Mouse (Mus musculus) limb, embryonic 15.5 days (tissue): ENCODE data around the gene Col25a1. TPM values are rescaled to one million over a fixed set of nuclear protein-coding genes. Genes with fewer than 3 reads are reported as not detected.
A peak's percentile ranks its signal among the peaks of the same experiment; 100 is the strongest.

Experiments
- ATAC-seq: fragments of 200-750 bp; cut with Nextera tagmentation; 2 replicates; pipeline ENCODE4 v1.8.0; 2017; ENCODE audit warnings: low read depth, moderate TSS enrichment; ENCODE audit not compliant: insufficient number of reproducible peaks, low FRiP score, low TSS enrichment
- H3K27ac ChIP-seq: fragments of 300-500 bp; sonication (generic); 2 replicates; pipeline ENCODE4 v1.5.1; 2015; ENCODE audit warnings: moderate library complexity, mild to moderate bottlenecking, inconsistent platforms
- H3K27me3 ChIP-seq: fragments of 300-500 bp; sonication (generic); 2 replicates; pipeline ENCODE4 v1.6.1; 2015; ENCODE audit warnings: inconsistent platforms
- H3K36me3 ChIP-seq: fragments of 300-500 bp; sonication (generic); 2 replicates; pipeline ENCODE4 v1.6.1; 2015; ENCODE audit warnings: inconsistent platforms
- H3K4me1 ChIP-seq: fragments of 300-500 bp; sonication (generic); 2 replicates; pipeline ENCODE4 v1.6.1; 2015; ENCODE audit warnings: inconsistent platforms
- H3K4me2 ChIP-seq: fragments of 300-500 bp; sonication (generic); 2 replicates; pipeline ENCODE4 v1.6.1; 2015; ENCODE audit warnings: mild to moderate bottlenecking, inconsistent platforms
- H3K4me3 ChIP-seq: fragments of 300-500 bp; sonication (generic); 2 replicates; pipeline ENCODE4 v1.5.1; 2015; ENCODE audit warnings: mild to moderate bottlenecking, inconsistent platforms
- H3K9ac ChIP-seq: fragments of 300-500 bp; sonication (generic); 2 replicates; pipeline ENCODE4 v1.6.1; 2015; ENCODE audit warnings: inconsistent platforms
- H3K9me3 ChIP-seq: fragments of 300-500 bp; sonication (generic); 2 replicates; pipeline ENCODE4 v1.6.1; 2016; ENCODE audit warnings: inconsistent platforms
- WGBS: fragments of 180-500 bp; shearing (Covaris S2); methylation state at CpG from one replicate; pipeline ENCODE4 v1.1.7; 2015; 5-methylcytosine and 5-hydroxymethylcytosine counted together
- polyA plus RNA-seq: library from polyadenylated mRNA; unstranded; fragments of >200 nt; fragmentation: Nextera tagmentation; extraction: Ambion mirVana; gene quantifications from 2 replicates; pipeline ENCODE4 v1.2.1, GENCODE M21; 2015

The Col25a1 gene
- polyA plus RNA-seq, 1 experiment from 2014 or later, result 7.5 TPM

DNA sequence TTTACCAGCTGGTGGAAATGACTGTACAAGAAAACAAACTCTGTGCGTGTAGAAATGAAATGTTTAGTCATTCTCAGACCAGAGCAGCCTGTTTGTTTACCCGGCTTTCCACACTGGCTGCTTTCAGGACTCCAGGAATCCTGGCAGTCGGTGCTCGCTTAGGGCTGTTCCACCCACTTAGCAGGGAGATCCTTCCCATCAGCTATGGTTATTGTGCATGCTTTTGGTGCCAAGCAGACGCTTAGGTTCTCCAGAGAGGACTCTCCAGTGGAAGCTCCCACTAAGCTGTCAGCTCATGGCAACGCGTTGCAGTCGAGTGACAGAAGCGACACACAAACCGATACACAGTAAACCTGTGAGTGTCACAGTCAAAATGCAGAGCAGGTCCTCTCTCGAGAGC, 2.7 kb upstream of the Col25a1 start:
- Histone ChIP-seq H3K4me2 (no peak overlapping the region), H3K4me1 (peaks cover 9% of the 10 kb centered on the region), H3K36me3 (no peaks in the 10 kb centered on the region), H3K9ac (no peak overlapping the region), H3K4me3 (no peak overlapping the region), H3K27me3 (no peaks in the 10 kb centered on the region), H3K9me3 (no peaks in the 10 kb centered on the region), H3K27ac (no peak overlapping the region)
- 64% methylated on average over 11 of the region's 11 CpGs for WGBS
- ATAC-seq, result no peak

DNA sequence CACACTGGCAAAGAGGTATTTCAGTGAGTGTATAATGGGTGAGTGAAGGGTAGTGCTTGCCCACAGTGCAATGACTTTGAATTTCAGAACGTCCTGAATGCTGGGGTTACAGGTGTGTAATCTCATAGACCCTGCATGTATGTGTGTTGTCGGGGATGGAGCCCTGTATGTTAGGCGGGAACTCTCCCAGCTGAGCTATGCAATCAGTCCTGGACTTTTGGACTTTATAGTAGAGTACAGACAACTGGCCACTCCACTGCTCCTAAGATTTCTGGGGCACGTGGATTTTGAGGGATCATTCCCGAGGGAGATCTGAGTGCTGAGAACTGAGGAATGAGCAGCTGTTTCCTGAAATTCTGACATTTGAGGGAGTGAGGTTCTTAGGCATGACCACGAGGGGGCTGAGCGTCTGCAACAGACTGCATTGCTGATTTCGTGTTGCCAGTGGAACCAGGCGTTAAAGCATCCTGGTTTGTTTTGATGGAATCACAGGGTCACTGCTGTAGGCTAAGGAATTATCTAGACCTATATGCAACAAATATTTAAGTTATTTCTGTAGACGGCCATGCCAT, 1.6 kb upstream of the Col25a1 start:
- no peak overlapping the region for H3K27ac ChIP-seq
- no peaks in the 10 kb centered on the region for H3K36me3 ChIP-seq
- H3K4me3 ChIP-seq, result no peak overlapping the region
- H3K4me1 ChIP-seq, result peaks cover 9% of the 10 kb centered on the region
- 37% methylated on average over 10 of the region's 10 CpGs for WGBS
- no peak overlapping the region for H3K9ac ChIP-seq
- no peaks in the 10 kb centered on the region for H3K27me3 ChIP-seq
- no peak overlapping the region for H3K4me2 ChIP-seq
- no peaks in the 10 kb centered on the region for H3K9me3 ChIP-seq
- no peak for ATAC-seq

DNA sequence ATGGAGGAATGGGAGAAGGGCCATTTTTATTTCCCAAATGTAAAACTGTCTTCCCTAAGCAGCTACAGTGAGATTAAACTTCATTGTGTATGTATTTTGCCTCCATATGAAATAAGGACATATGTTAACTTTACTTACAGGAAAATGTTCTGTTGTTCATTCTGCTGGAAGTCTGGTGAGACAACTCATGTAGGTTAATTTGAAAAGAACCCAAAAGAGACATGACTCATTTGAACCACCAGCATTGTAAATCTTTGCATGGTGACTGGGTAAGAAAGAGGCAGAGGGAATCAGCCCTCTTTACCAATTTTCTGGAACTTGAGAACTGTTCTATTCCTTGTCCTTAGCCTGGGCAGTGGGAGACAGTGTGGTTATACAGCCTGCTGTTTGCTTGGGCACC, 5.9 kb downstream of the Col25a1 start:
- Histone ChIP-seq H3K27me3 (no peaks in the 10 kb centered on the region), H3K9me3 (no peaks in the 10 kb centered on the region), H3K4me2 (no peak overlapping the region), H3K4me3 (no peak overlapping the region), H3K36me3 (no peaks in the 10 kb centered on the region), H3K9ac (no peak overlapping the region), H3K27ac (no peak overlapping the region), H3K4me1 (no peaks in the 10 kb centered on the region)
- no peak for ATAC-seq

DNA sequence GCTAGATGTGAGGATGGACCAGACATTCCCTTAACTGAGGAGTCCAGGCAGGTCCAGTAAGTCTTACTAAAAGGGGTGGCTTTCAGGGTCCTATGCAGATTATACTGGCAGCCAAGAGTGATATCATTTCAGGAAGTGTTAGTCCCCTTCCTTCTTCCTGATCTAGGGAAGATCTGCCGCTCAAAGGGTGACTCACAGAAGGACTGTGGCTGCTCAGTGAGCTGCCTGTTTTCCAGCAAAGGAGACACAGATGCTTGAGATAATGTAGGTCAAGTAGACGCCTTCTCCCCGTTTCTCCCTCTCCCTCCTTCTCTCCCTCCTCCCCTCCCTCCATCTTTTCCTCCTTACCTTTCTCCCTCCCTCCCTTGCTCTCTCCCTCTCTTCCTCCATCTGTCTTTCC, 6.3 kb downstream of the Col25a1 start:
- H3K4me2 ChIP-seq, result no peak overlapping the region
- no peak for ATAC-seq
- no peak overlapping the region for H3K27ac ChIP-seq
- H3K4me3 ChIP-seq, result no peak overlapping the region
- no peaks in the 10 kb centered on the region for H3K4me1 ChIP-seq
- 61% methylated on average over 3 of the region's 3 CpGs for WGBS
- no peak overlapping the region for H3K9ac ChIP-seq
- no peaks in the 10 kb centered on the region for H3K9me3 ChIP-seq
- H3K36me3 ChIP-seq, result no peaks in the 10 kb centered on the region
- H3K27me3 ChIP-seq, result no peaks in the 10 kb centered on the region

DNA sequence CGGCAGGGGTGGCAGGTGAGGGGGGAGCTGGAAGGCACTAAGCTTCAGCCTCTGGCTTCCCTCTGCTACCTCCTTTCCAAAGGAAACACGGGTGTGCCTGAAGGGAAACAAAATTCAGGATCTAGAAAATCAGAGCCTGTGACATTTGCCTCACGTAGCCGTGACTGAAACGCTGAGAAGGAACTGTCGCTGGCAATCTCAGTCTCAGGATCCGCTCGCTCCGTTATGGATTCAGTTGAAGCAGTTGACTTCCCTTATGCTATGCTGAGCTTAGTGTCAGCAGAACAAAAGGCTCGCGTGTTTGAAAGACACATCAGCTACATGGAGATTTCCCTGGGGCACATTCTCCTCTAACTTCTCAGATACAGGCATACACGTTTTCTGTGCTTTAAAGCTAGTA, 14.6 kb downstream of the Col25a1 start:
- Histone ChIP-seq H3K4me3 (no peak overlapping the region), H3K27ac (peak overlapping the region; percentile 57), H3K4me1 (0 out of 2 replicates have a peak, but pooled peaks cover 3% of the 10 kb centered on the region), H3K27me3 (no peaks in the 10 kb centered on the region), H3K9ac (no peak overlapping the region), H3K9me3 (no peaks in the 10 kb centered on the region), H3K4me2 (peak overlapping the region; percentile 20; the same call in 1 of the 2 replicates), H3K36me3 (no peaks in the 10 kb centered on the region)
- WGBS, result 55% methylated on average over 12 of the region's 12 CpGs
- ATAC-seq, result no peak

DNA sequence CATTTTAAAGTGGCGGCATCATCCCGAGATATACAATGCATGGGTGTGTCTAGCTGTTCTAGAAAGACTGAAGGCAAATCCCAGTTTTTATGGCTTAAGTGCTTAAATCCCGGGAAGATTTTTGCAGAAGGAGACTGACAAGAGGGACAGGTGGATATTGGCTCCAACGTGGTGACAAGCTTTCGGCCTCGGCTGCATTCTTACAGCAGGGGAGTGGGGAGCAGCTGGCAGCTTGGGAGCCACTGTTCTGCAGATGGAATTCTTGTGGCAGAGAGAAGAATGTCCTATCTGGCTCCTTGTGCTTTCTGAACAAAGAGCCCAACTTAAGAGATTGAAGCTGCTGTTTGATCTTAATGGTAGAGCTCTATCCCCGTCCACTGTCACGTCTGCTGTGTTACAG, 16.5 kb downstream of the Col25a1 start:
- H3K36me3 ChIP-seq, result no peaks in the 10 kb centered on the region
- no peak overlapping the region for H3K27ac ChIP-seq
- 48% methylated on average over 8 of the region's 8 CpGs for WGBS
- H3K9ac ChIP-seq, result no peak overlapping the region
- H3K4me1 ChIP-seq, result 0 out of 2 replicates have a peak, but pooled peaks cover 3% of the 10 kb centered on the region
- H3K4me2 ChIP-seq, result no peak overlapping the region
- no peaks in the 10 kb centered on the region for H3K9me3 ChIP-seq
- H3K27me3 ChIP-seq, result no peaks in the 10 kb centered on the region
- no peak overlapping the region for H3K4me3 ChIP-seq
- ATAC-seq, result no peak

DNA sequence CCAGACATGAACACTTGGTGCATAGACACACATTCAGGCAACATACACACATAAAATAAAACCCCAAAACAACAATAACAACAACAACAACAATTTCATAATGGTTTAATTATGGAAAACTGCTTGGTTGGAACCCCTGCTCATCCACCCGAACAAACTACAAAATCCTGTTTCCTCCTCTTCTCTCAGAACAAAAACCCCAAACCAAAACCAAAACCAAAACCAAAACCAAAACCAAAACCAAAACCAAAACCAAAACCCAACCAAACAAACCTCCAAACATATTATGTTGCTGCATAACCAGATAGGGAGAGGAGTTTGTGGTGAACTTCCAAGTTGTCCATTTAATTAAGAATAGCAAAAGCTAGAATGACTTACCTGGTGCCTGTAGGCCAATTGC, 17.9 kb downstream of the Col25a1 start:
- 0 out of 2 replicates have a peak, but pooled peaks cover 3% of the 10 kb centered on the region for H3K4me1 ChIP-seq
- WGBS, result 77% methylated on average over 1 of the region's 1 CpGs
- no peak for ATAC-seq
- H3K9me3 ChIP-seq, result no peaks in the 10 kb centered on the region
- H3K4me3 ChIP-seq, result no peak overlapping the region
- H3K27me3 ChIP-seq, result no peaks in the 10 kb centered on the region
- H3K4me2 ChIP-seq, result no peak overlapping the region
- H3K27ac ChIP-seq, result no peak overlapping the region
- no peaks in the 10 kb centered on the region for H3K36me3 ChIP-seq
- no peak overlapping the region for H3K9ac ChIP-seq

DNA sequence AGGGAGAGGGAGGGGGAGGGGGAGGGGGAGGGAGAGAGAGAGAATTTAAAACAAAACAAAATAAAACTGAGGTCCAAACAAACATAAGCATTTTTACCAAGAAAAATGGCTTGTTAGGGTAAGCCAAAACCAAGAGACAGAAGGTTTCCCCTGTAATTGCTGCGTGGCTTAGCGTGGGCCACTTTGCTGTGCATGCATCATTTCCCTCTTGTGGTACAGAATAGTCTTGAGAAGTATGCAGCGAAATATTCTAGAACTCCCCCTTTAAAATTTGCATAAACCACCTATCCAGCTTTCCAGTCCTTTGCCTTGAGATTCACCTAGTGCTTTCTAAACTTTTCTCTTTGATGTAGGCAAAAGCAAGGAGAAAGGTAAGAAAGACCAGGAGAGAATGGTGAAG, 21.8 kb downstream of the Col25a1 start:
- H3K36me3 ChIP-seq, result no peaks in the 10 kb centered on the region
- no peak overlapping the region for H3K9ac ChIP-seq
- H3K4me2 ChIP-seq, result no peak overlapping the region
- H3K9me3 ChIP-seq, result no peaks in the 10 kb centered on the region
- no peak overlapping the region for H3K4me3 ChIP-seq
- H3K27ac ChIP-seq, result no peak overlapping the region
- no peaks in the 10 kb centered on the region for H3K27me3 ChIP-seq
- WGBS, result 88% methylated on average over 3 of the region's 3 CpGs
- ATAC-seq, result no peak
- H3K4me1 ChIP-seq, result no peaks in the 10 kb centered on the region

DNA sequence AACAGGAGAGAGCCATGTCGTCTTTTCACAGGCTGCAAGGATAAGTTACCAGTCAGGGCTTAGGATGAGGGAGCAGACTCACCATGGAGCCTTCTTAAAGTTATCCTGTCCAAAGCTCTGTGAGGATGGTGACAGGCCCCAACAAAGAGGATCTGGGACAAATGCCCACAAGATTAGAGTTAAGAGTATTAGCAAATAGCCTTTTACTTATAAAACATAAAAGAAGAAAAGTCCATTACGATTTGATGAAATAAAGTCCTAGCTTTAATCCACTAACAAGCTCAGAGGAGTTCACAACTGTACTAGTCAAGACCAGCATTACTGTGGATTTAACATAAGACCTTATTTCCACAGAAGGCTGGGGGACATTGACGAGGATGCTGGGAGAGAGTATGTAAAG, 26.2 kb downstream of the Col25a1 start:
- Histone ChIP-seq H3K4me2 (no peak overlapping the region), H3K27me3 (no peaks in the 10 kb centered on the region), H3K9ac (no peak overlapping the region), H3K9me3 (no peaks in the 10 kb centered on the region), H3K27ac (no peak overlapping the region), H3K4me1 (peaks cover 5% of the 10 kb centered on the region), H3K36me3 (no peaks in the 10 kb centered on the region), H3K4me3 (no peak overlapping the region)
- 68% methylated on average over 3 of the region's 3 CpGs for WGBS
- ATAC-seq, result no peak

DNA sequence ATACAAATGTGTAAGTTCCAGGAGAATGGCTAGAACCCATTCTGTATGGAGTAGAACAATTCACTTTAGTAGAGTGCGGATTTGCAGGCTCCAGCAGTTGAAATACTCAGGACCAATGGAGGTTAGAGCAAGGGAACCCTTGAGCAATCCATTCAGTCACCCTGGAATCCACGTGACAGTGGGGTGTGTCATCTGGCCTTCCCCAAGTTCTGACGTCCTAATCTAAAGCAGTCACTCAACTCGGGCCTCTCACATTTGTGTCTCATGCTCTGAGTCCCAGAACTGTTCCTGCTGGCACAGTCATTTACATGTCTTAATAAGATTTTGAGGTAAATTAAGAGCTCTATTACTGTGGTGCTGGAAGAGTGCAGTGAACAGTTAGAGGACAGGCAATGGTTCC, 28.6 kb downstream of the Col25a1 start:
- Histone ChIP-seq H3K9me3 (no peaks in the 10 kb centered on the region), H3K4me3 (no peak overlapping the region), H3K36me3 (no peaks in the 10 kb centered on the region), H3K4me1 (peaks cover 5% of the 10 kb centered on the region), H3K27me3 (no peaks in the 10 kb centered on the region), H3K27ac (no peak overlapping the region), H3K4me2 (no peak overlapping the region), H3K9ac (no peak overlapping the region)
- no peak for ATAC-seq
- WGBS, result 58% methylated on average over 4 of the region's 4 CpGs

DNA sequence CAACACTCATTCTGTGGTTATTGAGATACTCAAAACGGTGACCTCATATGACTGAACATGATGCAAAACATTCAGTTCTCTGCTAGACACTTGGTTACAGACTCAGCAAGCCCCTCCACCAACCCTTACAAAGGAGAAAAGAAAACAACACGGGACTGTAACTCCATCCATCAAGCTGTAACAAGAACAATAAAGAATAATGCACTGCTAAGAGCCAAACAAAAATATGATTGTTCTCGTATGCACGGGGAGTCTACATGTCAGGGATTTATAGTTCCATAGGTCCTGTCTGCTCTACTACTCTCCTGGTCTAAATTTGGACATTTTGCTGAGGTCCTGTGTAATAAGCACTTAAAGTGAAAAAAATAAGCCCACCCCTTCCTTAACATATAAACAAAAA, 29.6 kb downstream of the Col25a1 start:
- Histone ChIP-seq H3K4me3 (no peak overlapping the region), H3K4me2 (no peak overlapping the region), H3K9me3 (no peaks in the 10 kb centered on the region), H3K27ac (no peak overlapping the region), H3K4me1 (peaks cover 5% of the 10 kb centered on the region), H3K27me3 (no peaks in the 10 kb centered on the region), H3K36me3 (no peaks in the 10 kb centered on the region), H3K9ac (no peak overlapping the region)
- 25% methylated on average over 4 of the region's 4 CpGs for WGBS
- no peak for ATAC-seq

DNA sequence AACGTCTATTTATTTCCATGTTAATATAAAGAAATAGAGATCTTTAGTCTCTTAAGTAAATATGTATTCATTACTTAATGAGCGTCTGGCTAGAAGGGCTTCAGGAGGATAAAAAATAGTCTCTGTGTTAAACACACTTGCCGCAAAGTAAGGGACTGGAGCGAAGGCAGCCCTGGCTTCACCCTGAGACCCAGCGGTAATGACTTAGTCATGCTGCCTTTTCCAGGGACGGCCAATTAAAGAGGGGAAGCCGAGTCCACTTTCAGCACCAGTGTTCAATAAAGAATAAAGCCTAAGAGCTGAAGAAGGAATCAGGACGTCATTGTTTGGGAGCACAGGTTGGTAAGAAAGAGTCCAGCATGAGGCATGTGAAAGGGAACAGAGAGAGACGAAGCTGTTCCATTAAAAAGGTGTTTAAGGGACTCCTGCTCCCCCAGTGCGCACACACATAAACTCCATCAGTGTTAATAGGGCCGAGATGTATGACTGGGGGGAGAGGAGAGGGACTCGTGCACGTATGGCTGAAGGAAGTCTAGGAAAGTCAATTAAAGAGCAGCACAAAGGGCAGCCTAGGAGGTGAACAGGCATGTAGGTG, 30.1 kb downstream of the Col25a1 start:
- Histone ChIP-seq H3K4me2 (no peak overlapping the region), H3K27ac (no peak overlapping the region)
- no peak for ATAC-seq

DNA sequence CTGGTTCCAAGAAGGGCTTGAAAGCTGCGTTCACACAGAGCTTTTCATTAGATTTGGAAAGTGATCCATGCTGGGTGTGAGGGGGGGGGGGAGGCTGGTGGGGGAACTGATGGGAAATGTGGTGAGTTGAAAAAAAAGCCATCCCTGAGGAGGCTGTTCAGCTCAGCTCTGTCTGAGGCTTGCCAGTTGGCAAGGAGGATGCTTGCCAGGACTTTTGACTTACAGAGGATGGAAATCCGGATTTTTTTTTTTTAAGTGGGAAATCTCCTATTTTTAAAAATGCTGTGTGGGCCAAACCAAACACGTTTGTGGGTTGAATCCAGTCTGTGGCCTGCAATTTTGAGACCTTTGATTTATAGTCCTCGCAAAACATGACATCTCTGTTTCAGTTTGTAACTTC, 35.6 kb downstream of the Col25a1 start:
- H3K27me3 ChIP-seq, result no peaks in the 10 kb centered on the region
- no peak for ATAC-seq
- H3K4me3 ChIP-seq, result no peak overlapping the region
- no peak overlapping the region for H3K27ac ChIP-seq
- H3K4me2 ChIP-seq, result no peak overlapping the region
- 45% methylated on average over 4 of the region's 4 CpGs for WGBS
- no peak overlapping the region for H3K9ac ChIP-seq
- peaks cover 3% of the 10 kb centered on the region; the same call in 1 of the 2 replicates for H3K4me1 ChIP-seq
- no peaks in the 10 kb centered on the region for H3K36me3 ChIP-seq
- H3K9me3 ChIP-seq, result no peaks in the 10 kb centered on the region

More for the DNA sequence above, 30.1 kb downstream of the Col25a1 start:
- Histone ChIP-seq H3K9ac (no peak overlapping the region), H3K4me1 (peaks cover 6% of the 10 kb centered on the region), H3K36me3 (no peaks in the 10 kb centered on the region), H3K4me3 (no peak overlapping the region), H3K27me3 (no peaks in the 10 kb centered on the region), H3K9me3 (no peaks in the 10 kb centered on the region)
- WGBS, result 23% methylated on average over 13 of the region's 13 CpGs
